Mouse (Mus musculus) liver, embryonic 14.5 days (tissue): ENCODE results near the gene Vegfb.

ENCODE experiments used
- CTCF ChIP-seq: IDR thresholded peaks from 2 replicates; pipeline ENCODE4 v1.5.1; 2016; ENCODE audit warnings: antibody characterized with exemption, low read depth, control low read depth
- EP300 ChIP-seq: IDR thresholded peaks from 2 replicates; pipeline ENCODE4 v1.6.1; 2016; ENCODE audit warnings: antibody characterized with exemption, low read depth

DNA sequence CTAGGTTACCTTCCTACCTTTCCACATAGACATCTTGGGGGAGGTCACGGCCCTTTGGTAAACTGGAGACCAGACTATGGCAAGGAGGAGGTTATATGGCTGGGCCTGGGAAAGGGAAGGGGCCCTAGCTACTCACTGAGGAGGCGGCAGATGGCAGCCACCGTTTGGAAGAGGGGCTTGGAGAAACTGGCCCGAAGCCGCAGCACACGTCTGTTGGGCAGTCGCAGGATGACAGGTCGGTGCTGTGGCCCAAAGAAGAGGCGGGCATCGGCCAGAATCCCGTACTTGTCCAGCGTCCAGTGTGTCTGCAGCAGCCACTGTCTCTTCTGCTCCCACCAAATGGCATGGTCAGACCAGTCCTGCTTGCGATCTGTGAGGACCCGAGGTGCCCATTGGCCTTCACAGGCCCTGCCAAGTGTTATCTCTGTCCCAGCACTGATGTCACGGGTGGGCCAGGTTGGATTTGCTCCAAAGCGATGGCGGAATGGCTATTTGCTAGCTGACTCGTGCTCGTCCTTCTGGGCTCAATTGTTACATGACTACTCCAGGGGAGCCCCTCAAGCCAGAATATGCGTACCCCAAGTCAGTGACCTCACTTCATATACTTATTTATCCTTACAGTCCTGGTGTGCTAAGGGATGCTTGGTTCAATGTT, 27.2 kb upstream of the Vegfb start:
- TF ChIP-seq CTCF = no peak
- no peak for TF ChIP-seq EP300
